Mouse (Mus musculus) mouse trophoblast stem cell (cell line): Measurements from ENCODE around the gene Klhl3.

Experiments
- in situ Hi-C, 2 experiments: fragments of 300-500 bp; cut with MseI, MboI; formaldehyde crosslinking; loops; 2 replicates in 1 of 2; 3 replicates in 1 of 2; pipeline ENCODE4 v1.15.1; 2025

Klhl3 gene

GRCm38 (mm10) chr13:57965658-57966057 is 147.7 kb downstream of the Klhl3 start:
- in situ Hi-C loops = no loop called here

DNA sequence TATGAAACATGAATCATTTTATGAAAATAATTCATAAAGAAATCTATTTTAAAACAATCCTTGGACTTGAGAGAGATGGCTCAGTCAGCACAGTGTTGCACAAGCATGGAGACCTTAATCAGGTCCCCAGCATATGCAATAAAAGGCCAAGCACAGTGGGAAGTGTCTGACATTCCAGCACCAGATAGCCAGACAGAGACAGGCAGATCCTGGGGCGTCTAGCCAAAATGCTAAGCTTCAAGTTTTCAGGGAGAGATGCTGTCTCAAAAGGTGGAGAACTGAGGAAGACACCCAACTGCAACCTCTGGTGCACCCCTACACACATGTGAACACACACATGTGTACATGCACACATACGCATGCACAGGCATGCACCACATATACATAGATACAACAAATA is 153.1 kb downstream of the Klhl3 start:
- in situ Hi-C loops = no loop called here

GRCm38 (mm10) chr13:57959806-57960205 is 153.6 kb downstream of the Klhl3 start:
- in situ Hi-C loops = no loop called here
